Mouse (Mus musculus): ENCODE results near the gene Cryl1. TPM values are rescaled to one million over a fixed set of nuclear protein-coding genes. Genes with fewer than 3 reads are reported as not detected.

Cryl1 gene
- total and polyA plus RNA-seq, 3 experiments, result 9.7 to 21.4 (median 12.6) TPM

DNA sequence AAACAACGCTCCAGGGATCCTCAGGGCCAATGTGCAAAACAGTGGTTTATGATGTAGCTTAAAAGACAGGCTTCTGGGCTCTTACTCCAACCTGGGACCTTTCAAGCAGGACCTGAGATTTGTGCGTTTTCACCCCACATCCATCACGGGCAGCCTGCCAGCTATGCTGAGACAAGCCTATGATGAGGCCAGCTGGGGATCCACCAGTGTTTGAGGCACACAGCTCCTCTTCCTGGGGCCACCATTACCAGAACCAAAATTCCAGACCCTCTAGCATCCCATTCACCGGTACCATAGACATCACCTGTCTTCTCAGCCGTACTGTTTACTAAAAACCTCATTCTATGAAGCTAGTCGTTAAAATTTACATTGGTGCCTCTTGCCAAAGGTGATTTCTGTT lies 151.8 kb downstream of the Cryl1 start:
- Histone ChIP-seq H3K4me1 (ENCODE audit: insufficient read depth, low read depth, low read length) (no peaks in the 10 kb centered on the region), H3K4me3 (ENCODE audit: low read depth, low read length) (no peak overlapping the region), H3K9me3 (replicated peaks) (no peaks in the 10 kb centered on the region), H3K27me3 (ENCODE audit: insufficient read depth, low read length) (peaks cover 2% of the 10 kb centered on the region; the same call in 1 of the 2 replicates), H3K36me3 (replicated peaks) (no peaks in the 10 kb centered on the region)
- ATAC-seq (ENCODE audit: extremely low read depth, insufficient number of reproducible peaks, low FRiP score, poor library complexity, severe bottlenecking), result no peak
- no peak for DNase-seq (ENCODE audit: low spot score)
- no peak for TF ChIP-seq GATA2 (IDR thresholded peaks at IDR 0.05; ENCODE audit: borderline replicate concordance, low read depth, low read length)
- no peak for TF ChIP-seq TAL1 (conservative IDR thresholded peaks at IDR 0.05; ENCODE audit: low read depth, low read length)
- TF ChIP-seq GATA1 (IDR thresholded peaks at IDR 0.05; ENCODE audit: borderline replicate concordance, low read length), result no peak
- TF ChIP-seq CTCF (IDR thresholded peaks at IDR 0.05; ENCODE audit: low read depth, low read length), result no peak
- TF ChIP-seq POLR2AphosphoS5 (IDR thresholded peaks at IDR 0.05; ENCODE audit: insufficient replicate concordance, low read depth, low read length), result no peak

DNA sequence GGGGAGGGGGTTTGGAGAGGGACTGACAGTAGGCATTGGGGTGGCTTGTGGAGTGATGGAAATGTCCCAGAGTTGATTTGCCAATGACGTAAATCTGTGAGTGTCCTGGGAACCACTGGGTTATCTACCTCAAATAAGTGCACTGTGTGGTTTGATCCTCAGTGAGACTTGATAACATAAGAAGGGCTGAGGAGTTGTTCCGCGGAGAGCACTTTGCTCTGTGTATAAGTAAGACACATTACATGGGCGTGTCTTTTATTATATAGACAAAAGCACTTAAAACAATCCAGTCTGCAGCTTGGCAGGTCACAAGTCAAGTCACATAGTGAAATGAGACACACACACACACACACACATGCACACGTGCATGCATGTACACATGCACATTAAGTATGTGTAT lies 155.4 kb downstream of the Cryl1 start:
- Histone ChIP-seq H3K9me3 (replicated peaks) (no peaks in the 10 kb centered on the region), H3K36me3 (replicated peaks) (no peaks in the 10 kb centered on the region), H3K4me3 (ENCODE audit: low read depth, low read length) (no peak overlapping the region), H3K27me3 (ENCODE audit: insufficient read depth, low read length) (no peaks in the 10 kb centered on the region; the same call in 1 of the 2 replicates), H3K4me1 (ENCODE audit: insufficient read depth, low read depth, low read length) (no peaks in the 10 kb centered on the region)
- DNase-seq (ENCODE audit: low spot score), result no peak
- ATAC-seq (ENCODE audit: extremely low read depth, insufficient number of reproducible peaks, low FRiP score, poor library complexity, severe bottlenecking), result no peak
- TF ChIP-seq GATA1 (IDR thresholded peaks at IDR 0.05; ENCODE audit: borderline replicate concordance, low read length), result no peak
- no peak for TF ChIP-seq TAL1 (conservative IDR thresholded peaks at IDR 0.05; ENCODE audit: low read depth, low read length)
- TF ChIP-seq POLR2AphosphoS5 (IDR thresholded peaks at IDR 0.05; ENCODE audit: insufficient replicate concordance, low read depth, low read length), result no peak
- TF ChIP-seq CTCF (IDR thresholded peaks at IDR 0.05; ENCODE audit: low read depth, low read length), result no peak
- no peak for TF ChIP-seq GATA2 (IDR thresholded peaks at IDR 0.05; ENCODE audit: borderline replicate concordance, low read depth, low read length)

DNA sequence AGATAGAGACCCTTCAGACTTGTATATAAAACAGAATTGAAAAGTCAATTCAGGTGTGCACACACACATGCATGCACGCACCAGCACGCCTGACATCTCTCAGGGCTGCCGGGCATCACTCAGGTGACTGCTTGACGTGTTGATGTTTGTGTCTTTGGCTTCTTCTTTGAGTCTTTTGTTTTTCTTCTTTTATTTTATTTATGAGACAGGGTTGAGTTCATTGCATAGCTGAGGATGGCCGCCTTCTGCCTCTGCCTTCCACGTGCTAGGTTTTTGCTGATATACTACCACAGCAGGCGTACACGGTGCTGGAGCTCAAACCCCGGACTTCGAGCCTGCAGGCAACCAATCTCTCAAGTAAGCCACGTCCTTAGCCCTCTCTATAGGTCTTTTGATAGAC lies 163.1 kb downstream of the Cryl1 start:
- no peak for DNase-seq (ENCODE audit: low spot score)
- Histone ChIP-seq H3K9me3 (replicated peaks) (no peaks in the 10 kb centered on the region), H3K27me3 (ENCODE audit: insufficient read depth, low read length) (peaks cover 14% of the 10 kb centered on the region), H3K4me3 (ENCODE audit: low read depth, low read length) (no peak overlapping the region), H3K36me3 (replicated peaks) (no peaks in the 10 kb centered on the region), H3K4me1 (ENCODE audit: insufficient read depth, low read depth, low read length) (no peaks in the 10 kb centered on the region)
- TF ChIP-seq CTCF (IDR thresholded peaks at IDR 0.05; ENCODE audit: low read depth, low read length) (no peak), TAL1 (conservative IDR thresholded peaks at IDR 0.05; ENCODE audit: low read depth, low read length) (no peak), GATA1 (IDR thresholded peaks at IDR 0.05; ENCODE audit: borderline replicate concordance, low read length) (no peak), POLR2AphosphoS5 (IDR thresholded peaks at IDR 0.05; ENCODE audit: insufficient replicate concordance, low read depth, low read length) (no peak), GATA2 (IDR thresholded peaks at IDR 0.05; ENCODE audit: borderline replicate concordance, low read depth, low read length) (no peak)
- no peak for ATAC-seq (ENCODE audit: extremely low read depth, insufficient number of reproducible peaks, low FRiP score, poor library complexity, severe bottlenecking)

DNA sequence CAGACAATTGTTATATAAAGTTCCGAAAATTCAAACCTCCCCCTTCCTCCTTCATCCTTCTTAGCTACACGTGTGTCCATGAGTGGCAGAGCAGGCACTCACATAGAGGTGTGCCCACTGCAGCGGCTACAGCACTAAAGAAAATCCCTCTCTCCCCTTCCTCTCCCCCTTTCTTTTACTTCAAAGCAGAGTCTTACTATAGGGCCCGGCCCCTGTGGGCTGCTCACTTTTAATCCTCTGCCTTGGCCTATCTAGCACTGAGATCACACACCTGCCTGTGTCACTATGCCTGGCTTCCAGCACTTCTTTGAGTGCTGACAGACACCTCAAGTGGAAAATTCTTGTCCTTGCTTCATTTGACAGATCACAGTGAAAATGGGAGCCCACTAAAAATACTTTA lies 163.6 kb downstream of the Cryl1 start:
- H3K36me3 ChIP-seq (replicated peaks), result no peaks in the 10 kb centered on the region
- DNase-seq (ENCODE audit: low spot score), result no peak
- ATAC-seq (ENCODE audit: extremely low read depth, insufficient number of reproducible peaks, low FRiP score, poor library complexity, severe bottlenecking), result no peak
- no peak overlapping the region for H3K4me3 ChIP-seq (ENCODE audit: low read depth, low read length)
- H3K9me3 ChIP-seq (replicated peaks), result no peaks in the 10 kb centered on the region
- peaks cover 19% of the 10 kb centered on the region for H3K27me3 ChIP-seq (ENCODE audit: insufficient read depth, low read length)
- H3K4me1 ChIP-seq (ENCODE audit: insufficient read depth, low read depth, low read length), result no peaks in the 10 kb centered on the region
- TF ChIP-seq CTCF (IDR thresholded peaks at IDR 0.05; ENCODE audit: low read depth, low read length), result no peak
- no peak for TF ChIP-seq GATA2 (IDR thresholded peaks at IDR 0.05; ENCODE audit: borderline replicate concordance, low read depth, low read length)
- no peak for TF ChIP-seq TAL1 (conservative IDR thresholded peaks at IDR 0.05; ENCODE audit: low read depth, low read length)
- TF ChIP-seq GATA1 (IDR thresholded peaks at IDR 0.05; ENCODE audit: borderline replicate concordance, low read length), result no peak
- no peak for TF ChIP-seq POLR2AphosphoS5 (IDR thresholded peaks at IDR 0.05; ENCODE audit: insufficient replicate concordance, low read depth, low read length)

DNA sequence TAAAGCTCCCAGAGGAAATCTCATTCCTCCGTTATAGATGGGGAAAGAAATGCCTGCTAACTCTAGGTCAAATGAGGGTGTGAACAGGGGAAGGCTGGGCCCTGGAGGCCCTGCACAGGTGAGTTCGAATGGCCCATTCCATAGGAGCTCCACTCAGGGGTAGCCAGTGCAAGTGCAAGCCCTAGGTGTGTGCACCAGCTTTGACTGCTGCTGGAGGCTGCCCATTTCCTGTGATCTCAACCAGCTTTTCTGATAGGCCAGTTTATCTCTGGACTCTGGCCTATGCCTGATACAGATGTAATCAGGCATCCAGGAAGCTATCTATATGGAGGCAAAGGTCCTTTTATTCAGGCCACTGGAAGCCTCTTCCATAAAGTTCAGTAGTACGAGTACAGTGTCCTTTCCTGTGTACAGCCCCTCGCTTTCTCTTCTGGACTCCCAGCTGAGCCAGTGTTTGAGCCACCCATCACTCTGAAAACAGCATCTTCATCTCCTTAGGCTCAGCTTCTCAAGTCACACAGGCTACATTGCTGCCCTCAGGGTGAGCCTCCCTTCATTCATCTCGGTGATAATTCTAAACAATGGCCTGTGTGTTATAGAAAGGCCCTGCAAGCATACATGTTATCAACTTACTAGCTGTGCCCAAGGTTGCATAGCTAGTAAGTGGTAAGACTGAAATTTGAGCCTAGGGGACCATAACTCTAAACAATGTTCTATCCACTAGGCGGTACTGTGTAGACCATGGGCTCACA lies 167.9 kb downstream of the Cryl1 start:
- Histone ChIP-seq H3K36me3 (replicated peaks) (no peaks in the 10 kb centered on the region), H3K27me3 (ENCODE audit: insufficient read depth, low read length) (peaks cover 18% of the 10 kb centered on the region), H3K4me1 (ENCODE audit: insufficient read depth, low read depth, low read length) (no peaks in the 10 kb centered on the region), H3K9me3 (replicated peaks) (no peaks in the 10 kb centered on the region), H3K4me3 (ENCODE audit: low read depth, low read length) (no peak overlapping the region)
- DNase-seq (ENCODE audit: low spot score) (no peak), ATAC-seq (ENCODE audit: extremely low read depth, insufficient number of reproducible peaks, low FRiP score, poor library complexity, severe bottlenecking) (no peak)
- TF ChIP-seq GATA1 (IDR thresholded peaks at IDR 0.05; ENCODE audit: borderline replicate concordance, low read length), result no peak
- no peak for TF ChIP-seq GATA2 (IDR thresholded peaks at IDR 0.05; ENCODE audit: borderline replicate concordance, low read depth, low read length)
- no peak for TF ChIP-seq CTCF (IDR thresholded peaks at IDR 0.05; ENCODE audit: low read depth, low read length)
- TF ChIP-seq POLR2AphosphoS5 (IDR thresholded peaks at IDR 0.05; ENCODE audit: insufficient replicate concordance, low read depth, low read length), result no peak
- no peak for TF ChIP-seq TAL1 (conservative IDR thresholded peaks at IDR 0.05; ENCODE audit: low read depth, low read length)

Other genes with a start within 250 kb of the Cryl1 start
- 12.9 and 16.1 TPM in 2 replicates for gene Ift88, start 25.5 kb upstream of the Cryl1 start, total RNA-seq (2014; fragmentation: Nextera tagmentation)
- gene Ift88, start 25.5 kb upstream of the Cryl1 start, total RNA-seq (2017), result 13.6 and 15.1 TPM in 2 replicates
- gene Ift88, start 25.5 kb upstream of the Cryl1 start, polyA plus RNA-seq (2012), result 7.8 and 8.4 TPM in 2 replicates
- gene Il17d, start 126.2 kb upstream of the Cryl1 start, total RNA-seq (2014; fragmentation: Nextera tagmentation), result not detected in 2 replicates
- gene Il17d, start 126.2 kb upstream of the Cryl1 start, total RNA-seq (2017), result not detected in 2 replicates
- gene Il17d, start 126.2 kb upstream of the Cryl1 start, polyA plus RNA-seq (2012), result 0.05 and 0.21 TPM in 2 replicates
- 14.4 and 19.1 TPM in 2 replicates for gene Eef1akmt1, start 173.1 kb upstream of the Cryl1 start, total RNA-seq (2014; fragmentation: Nextera tagmentation)
- 36.4 and 39.7 TPM in 2 replicates for gene Eef1akmt1, start 173.1 kb upstream of the Cryl1 start, total RNA-seq (2017)
- 1.1 and 1.4 TPM in 2 replicates for gene Eef1akmt1, start 173.1 kb upstream of the Cryl1 start, polyA plus RNA-seq (2012)

Data from G1E (cell line).